Mouse (Mus musculus) midbrain, embryonic 14.5 days (tissue): ENCODE measurements around the gene Dnase1l1. TPM values are rescaled to one million over a fixed set of nuclear protein-coding genes. Genes with fewer than 3 reads are reported as not detected.

Experiments
- ATAC-seq: fragments of 200-750 bp; cut with Nextera tagmentation; 2 replicates; pipeline ENCODE4 v1.8.0; 2017; ENCODE audit warnings: moderate number of reproducible peaks, moderate library complexity; ENCODE audit not compliant: low FRiP score, low TSS enrichment
- DNase-seq: peaks from one replicate; pipeline ENCODE4 v3.0.0-alpha.2; 2015
- H3K27ac ChIP-seq: fragments of 300-500 bp; sonication (generic); replicated peaks from 2 replicates; pipeline ENCODE4 v1.5.1; 2014; ENCODE audit warnings: mild to moderate bottlenecking, low read depth, low read length, moderate library complexity
- H3K27me3 ChIP-seq: fragments of 300-500 bp; sonication (generic); 2 replicates; pipeline ENCODE4 v1.6.1; 2014; ENCODE audit warnings: low read length, control low read depth, mixed read lengths; ENCODE audit not compliant: control insufficient read depth, insufficient read depth
- H3K36me3 ChIP-seq: fragments of 300-500 bp; sonication (generic); 2 replicates; pipeline ENCODE4 v1.6.1; 2014; ENCODE audit warnings: low read length, control low read depth; ENCODE audit not compliant: control insufficient read depth, insufficient read depth
- H3K4me1 ChIP-seq: fragments of 300-500 bp; sonication (generic); 2 replicates; pipeline ENCODE4 v1.6.1; 2014; ENCODE audit warnings: mild to moderate bottlenecking, antibody characterized with exemption, low read length, control low read depth; ENCODE audit not compliant: control insufficient read depth, insufficient read depth
- H3K4me2 ChIP-seq: fragments of 300-500 bp; sonication (generic); 2 replicates; pipeline ENCODE4 v1.6.1; 2014; ENCODE audit warnings: mild to moderate bottlenecking, low read length, moderate library complexity
- H3K4me3 ChIP-seq: fragments of 300-500 bp; sonication (generic); replicated peaks from 2 replicates; pipeline ENCODE4 v1.5.1; 2014; ENCODE audit warnings: low read depth, low read length
- H3K9ac ChIP-seq: fragments of 300-500 bp; sonication (generic); replicated peaks from 2 replicates; pipeline ENCODE4 v1.6.1; 2014; ENCODE audit warnings: mild to moderate bottlenecking, low read length, moderate library complexity
- H3K9me3 ChIP-seq: fragments of 300-500 bp; sonication (generic); 2 replicates; pipeline ENCODE4 v1.6.1; 2016; ENCODE audit warnings: low read length, control low read depth, mixed read lengths; ENCODE audit not compliant: control insufficient read depth
- WGBS: fragments of 180-500 bp; shearing (Covaris S2); extraction: QIAGEN DNeasy Blood & Tissue Kit; methylation state at CpG from one replicate; pipeline ENCODE4 v1.1.7; 2014; 5-methylcytosine and 5-hydroxymethylcytosine counted together
- microRNA-seq: library from miRNA; unstranded; fragments of <30 nt; microRNA quantifications from one replicate; pipeline ENCODE4, GENCODE M21; 2016
- polyA plus RNA-seq: library from polyadenylated mRNA; unstranded; fragments of >200 nt; fragmentation: Nextera tagmentation; extraction: Ambion mirVana; gene quantifications from 2 replicates; pipeline ENCODE4 v1.2.1, GENCODE M21; 2014

The Dnase1l1 gene
- polyA plus RNA-seq, 1 experiment from 2014 or later: 3.8 TPM

GRCm38 (mm10) chrX:74243396-74243795, 38.7 kb downstream of the Dnase1l1 start:
- Histone ChIP-seq H3K4me1 (peaks cover 6% of the 10 kb centered on the region; the same call in 1 of the 2 replicates), H3K36me3 (peaks cover 46% of the 10 kb centered on the region), H3K9me3 (no peaks in the 10 kb centered on the region), H3K27ac (no peak overlapping the region), H3K4me3 (peak overlapping the region; percentile 54), H3K4me2 (peak overlapping the region; percentile 68), H3K9ac (no peak overlapping the region), H3K27me3 (no peaks in the 10 kb centered on the region)
- no peak for ATAC-seq
- 87% methylated on average over 2 of the region's 2 CpGs for WGBS
- DNase-seq: no peak

DNA sequence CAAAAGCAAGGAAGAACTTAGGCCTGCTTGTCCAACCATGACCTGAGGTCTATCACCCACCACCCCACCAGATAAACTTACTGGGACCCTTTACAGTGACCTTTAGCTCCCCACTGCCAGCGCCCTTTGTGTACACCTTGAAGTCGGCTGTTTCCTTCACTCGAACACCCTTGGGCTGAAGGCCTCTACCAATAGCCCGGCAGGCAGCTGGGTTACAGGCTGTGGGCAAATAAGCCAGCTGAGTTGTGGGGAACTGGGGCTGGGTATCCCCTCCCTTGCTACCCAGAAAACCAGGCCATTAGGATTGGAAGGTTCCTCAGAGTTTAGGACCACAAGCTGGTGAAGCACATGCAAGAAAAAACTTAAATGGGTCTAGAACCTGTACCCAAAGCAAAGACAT, 41.8 kb downstream of the Dnase1l1 start:
- no peaks in the 10 kb centered on the region for H3K27me3 ChIP-seq
- H3K9ac ChIP-seq: no peak overlapping the region
- H3K9me3 ChIP-seq: no peaks in the 10 kb centered on the region
- no peak for DNase-seq
- H3K4me3 ChIP-seq: no peak overlapping the region
- peaks cover 73% of the 10 kb centered on the region for H3K36me3 ChIP-seq
- WGBS: 96% methylated on average over 4 of the region's 4 CpGs
- H3K27ac ChIP-seq: no peak overlapping the region
- ATAC-seq: no peak
- no peak overlapping the region for H3K4me2 ChIP-seq
- peaks cover 6% of the 10 kb centered on the region; the same call in 1 of the 2 replicates for H3K4me1 ChIP-seq

- ATAC-seq (no peak), DNase-seq (no peak)
- peaks cover 95% of the 10 kb centered on the region for H3K36me3 ChIP-seq
- WGBS: 91% methylated on average over 5 of the region's 5 CpGs
- H3K27me3 ChIP-seq: no peaks in the 10 kb centered on the region
- no peak overlapping the region for H3K9ac ChIP-seq
- no peak overlapping the region for H3K27ac ChIP-seq
- H3K4me3 ChIP-seq: no peak overlapping the region
- no peak overlapping the region for H3K4me2 ChIP-seq
- H3K9me3 ChIP-seq: no peaks in the 10 kb centered on the region
- H3K4me1 ChIP-seq: no peaks in the 10 kb centered on the region
These were observed 48.9 kb downstream of the Dnase1l1 start for GRCm38 (mm10) chrX:74233196-74233595.

- ATAC-seq: no peak
- Histone ChIP-seq H3K9ac (no peak overlapping the region), H3K27me3 (no peaks in the 10 kb centered on the region), H3K27ac (no peak overlapping the region), H3K4me3 (no peak overlapping the region), H3K36me3 (peaks cover 100% of the 10 kb centered on the region), H3K4me1 (no peaks in the 10 kb centered on the region), H3K4me2 (no peak overlapping the region), H3K9me3 (no peaks in the 10 kb centered on the region)
- no peak for DNase-seq
- WGBS: 61% methylated on average over 1 of the region's 1 CpGs
These were observed 52.1 kb downstream of the Dnase1l1 start for GRCm38 (mm10) chrX:74230038-74230437.

Small RNA genes within 50 kb of the gene (microRNA-seq; reads per million reads assigned to microRNA genes)
- gene Mir7091 (not detected), gene Mir7092 (1.6 reads per million, percentile 6 among the genes with 10 or more reads in this experiment)

Other genes with a start within 250 kb of the Dnase1l1 start
- not detected in 2 replicates for gene Opn1mw, start 154.9 kb downstream of the Dnase1l1 start, polyA plus RNA-seq
- 17.8 and 19.4 TPM in 2 replicates for gene Mecp2, start 147.0 kb downstream of the Dnase1l1 start, polyA plus RNA-seq
- not detected in 2 replicates for gene Tex28, start 114.5 kb downstream of the Dnase1l1 start, polyA plus RNA-seq
- gene Tktl1, start 105.1 kb downstream of the Dnase1l1 start, polyA plus RNA-seq: 0.08 and 0.20 TPM in 2 replicates
- 72.5 and 102 TPM in 2 replicates for gene Flna, start 32.5 kb downstream of the Dnase1l1 start, polyA plus RNA-seq
- 19.5 and 49.3 TPM in 2 replicates for gene Emd, start 27.6 kb downstream of the Dnase1l1 start, polyA plus RNA-seq
- gene Rpl10, start 11.5 kb downstream of the Dnase1l1 start, polyA plus RNA-seq: 527 and 538 TPM in 2 replicates
- 64.9 and 76.8 TPM in 2 replicates for gene Taz, start 425 bp downstream of the Dnase1l1 start, polyA plus RNA-seq
- 220 and 235 TPM in 2 replicates for gene Atp6ap1, start 14.8 kb upstream of the Dnase1l1 start, polyA plus RNA-seq
- 615 and 857 TPM in 2 replicates for gene Gdi1, start 22.7 kb upstream of the Dnase1l1 start, polyA plus RNA-seq
- 43.2 and 44.1 TPM in 2 replicates for gene Fam50a, start 30.7 kb upstream of the Dnase1l1 start, polyA plus RNA-seq
- gene Plxna3, start 46.7 kb upstream of the Dnase1l1 start, polyA plus RNA-seq: 56.6 and 57.8 TPM in 2 replicates
- 74.1 and 76.0 TPM in 2 replicates for gene Lage3, start 71.3 kb upstream of the Dnase1l1 start, polyA plus RNA-seq
- gene Ubl4a, start 90.9 kb upstream of the Dnase1l1 start, polyA plus RNA-seq: 66.8 and 76.0 TPM in 2 replicates
- gene Slc10a3, start 91.0 kb upstream of the Dnase1l1 start, polyA plus RNA-seq: 6.4 and 9.4 TPM in 2 replicates
- 31.0 and 33.0 TPM in 2 replicates for gene Fam3a, start 110.9 kb upstream of the Dnase1l1 start, polyA plus RNA-seq
- gene Ikbkg, start 111.0 kb upstream of the Dnase1l1 start, polyA plus RNA-seq: 17.8 and 23.9 TPM in 2 replicates
- 55.6 and 59.5 TPM in 2 replicates for gene G6pdx, start 146.9 kb upstream of the Dnase1l1 start, polyA plus RNA-seq
- gene Gm6880, start 199.1 kb upstream of the Dnase1l1 start, polyA plus RNA-seq: 0.37 TPM in 1 of 2 replicates, not detected in the other